ENCODE assay signal across 9 mouse cellular contexts in the genomic region with DNA sequence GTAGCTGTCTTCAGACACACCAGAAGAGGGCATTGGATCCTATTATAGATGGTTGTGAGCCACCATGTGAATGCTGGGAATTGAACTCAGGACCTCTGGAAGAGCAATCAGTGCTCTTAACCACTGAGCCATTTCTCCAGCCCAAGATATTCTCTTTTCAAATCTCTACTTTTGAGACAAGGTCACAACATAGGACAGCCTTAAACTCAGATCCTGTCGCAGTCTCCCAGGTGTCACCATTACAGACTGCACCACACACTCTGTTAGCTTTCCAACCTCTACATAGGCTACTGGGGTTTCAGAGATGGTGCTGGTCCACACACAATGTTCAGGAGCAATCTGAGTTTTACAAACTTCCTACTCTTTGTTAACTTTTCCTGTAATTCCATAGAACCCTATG. TPM values are rescaled to one million over a fixed set of nuclear protein-coding genes. Genes with fewer than 3 reads are reported as not detected.
DNase-seq lines count a peak whose midpoint lies in the region; ATAC-seq and TF ChIP-seq lines count a peak whose summit lies in the region.
"Not testable (repeated sequence)": the region's sequence is repeated elsewhere in the genome, so short reads cannot be mapped to it uniquely, and the experiment has no call there.
"Had no signal": no experiment of that assay in that cellular context is flagged by ENCODE, and none has a peak within 500 bp of the region (broad histone marks: within the 10 kb centered on the region; RNA-seq: fewer than 3 reads in every experiment).

No protein-coding gene starts in this region.

- TF ChIP-seq POLR2A in bone marrow macrophage, adult 2 months (IDR thresholded peaks at IDR 0.05; ENCODE audit: borderline replicate concordance, low read depth, low read length): not testable (repeated sequence)

- not testable (repeated sequence) for TF ChIP-seq CTCF in bone marrow macrophage, adult 2 months (IDR thresholded peaks at IDR 0.05; ENCODE audit: low read depth, low read length)

- not testable (repeated sequence) for H3K9me3 ChIP-seq in forebrain, embryonic 12.5 days; heart, embryonic 15.5 days (replicated peaks); intestine, embryonic 16.5 days (ENCODE audit: control insufficient read depth, low read length); limb, embryonic 15.5 days; neural tube, embryonic 13.5 days

- peak overlapping the region; percentile 24 for H3K4me3 ChIP-seq in bone marrow macrophage, adult 2 months (ENCODE audit: insufficient read depth, low read length)
- peak overlapping the region; percentile 80 for H3K4me3 ChIP-seq in forebrain, embryonic 12.5 days (replicated peaks)
- H3K4me3 ChIP-seq in heart, embryonic 15.5 days: peak overlapping the region; percentile 86
- peak overlapping the region; percentile 61 for H3K4me3 ChIP-seq in intestine, embryonic 16.5 days (ENCODE audit: low read length)
- H3K4me3 ChIP-seq in limb, embryonic 15.5 days: peak overlapping the region; percentile 71
- peak overlapping the region; percentile 79 for H3K4me3 ChIP-seq in macrophage (ENCODE audit: inconsistent target)
- peak overlapping the region; percentile 78 for H3K4me3 ChIP-seq in neural tube, embryonic 13.5 days

- ATAC-seq in forebrain, embryonic 12.5 days (ENCODE audit: low FRiP score); heart, embryonic 15.5 days (replicated peaks; ENCODE audit: insufficient number of reproducible peaks, insufficient read depth, low FRiP score, low read depth); intestine, embryonic 16.5 days; limb, embryonic 15.5 days (ENCODE audit: insufficient number of reproducible peaks, low FRiP score, low TSS enrichment, low read depth); neural tube, embryonic 13.5 days (ENCODE audit: low read depth): not testable (repeated sequence)

- peaks cover 59% of the 10 kb centered on the region for H3K79me2 ChIP-seq in macrophage (ENCODE audit: inconsistent target)

- H3K27me3 ChIP-seq in forebrain, embryonic 12.5 days; heart, embryonic 15.5 days; intestine, embryonic 16.5 days (replicated peaks; ENCODE audit: control insufficient read depth, insufficient read depth, low read length); limb, embryonic 15.5 days; neural tube, embryonic 13.5 days: not testable (repeated sequence)

- WGBS in forebrain, embryonic 12.5 days: 83% methylated on average over 1 of the region's 1 CpGs
- 46% methylated on average over 1 of the region's 1 CpGs for WGBS in heart, embryonic 15.5 days
- 70% methylated on average over 1 of the region's 1 CpGs for WGBS in intestine, embryonic 16.5 days
- WGBS in limb, embryonic 15.5 days: 91% methylated on average over 1 of the region's 1 CpGs
- WGBS in macrophage (ENCODE audit: missing documents): 64% methylated on average over 1 of the region's 1 CpGs
- WGBS in neural tube, embryonic 13.5 days: 85% methylated on average over 1 of the region's 1 CpGs

- not testable (repeated sequence) for H3K27ac ChIP-seq in bone marrow macrophage, adult 2 months (ENCODE audit: insufficient read depth, low read depth, low read length); forebrain, embryonic 12.5 days; heart, embryonic 15.5 days; intestine, embryonic 16.5 days (ENCODE audit: low read length); limb, embryonic 15.5 days; neural tube, embryonic 13.5 days (replicated peaks)
- peak overlapping the region; percentile 74 for H3K27ac ChIP-seq in macrophage

- peak; percentile 28 for DNase-seq in 416B (ENCODE audit: low read depth)

- peaks cover 46% of the 10 kb centered on the region for H3K36me3 ChIP-seq in forebrain, embryonic 12.5 days (replicated peaks)
- H3K36me3 ChIP-seq in heart, embryonic 15.5 days: peaks cover 28% of the 10 kb centered on the region
- H3K36me3 ChIP-seq in intestine, embryonic 16.5 days (ENCODE audit: control insufficient read depth, insufficient read depth, low read length): peaks cover 12% of the 10 kb centered on the region
- H3K36me3 ChIP-seq in limb, embryonic 15.5 days: peaks cover 38% of the 10 kb centered on the region
- H3K36me3 ChIP-seq in macrophage (ENCODE audit: inconsistent target): peaks cover 26% of the 10 kb centered on the region
- peaks cover 31% of the 10 kb centered on the region for H3K36me3 ChIP-seq in neural tube, embryonic 13.5 days

- H3K4me2 ChIP-seq in forebrain, embryonic 12.5 days: peak overlapping the region; percentile 73
- H3K4me2 ChIP-seq in heart, embryonic 15.5 days: peak overlapping the region; percentile 83
- peak overlapping the region; percentile 37 for H3K4me2 ChIP-seq in intestine, embryonic 16.5 days (ENCODE audit: low read depth, low read length)
- H3K4me2 ChIP-seq in limb, embryonic 15.5 days: peak overlapping the region; percentile 46
- peak overlapping the region; percentile 87 for H3K4me2 ChIP-seq in neural tube, embryonic 13.5 days

- H3K4me1 ChIP-seq in bone marrow macrophage, adult 2 months (ENCODE audit: control insufficient read depth, insufficient read depth, low read length); intestine, embryonic 16.5 days (ENCODE audit: control insufficient read depth, insufficient read depth, low read length): not testable (repeated sequence)
- peaks cover 25% of the 10 kb centered on the region for H3K4me1 ChIP-seq in forebrain, embryonic 12.5 days
- peaks cover 15% of the 10 kb centered on the region for H3K4me1 ChIP-seq in heart, embryonic 15.5 days (replicated peaks)
- H3K4me1 ChIP-seq in limb, embryonic 15.5 days: peaks cover 17% of the 10 kb centered on the region
- H3K4me1 ChIP-seq in neural tube, embryonic 13.5 days (replicated peaks): peaks cover 36% of the 10 kb centered on the region

- peak overlapping the region; percentile 86; the same call in 1 of the 2 replicates for H3K9ac ChIP-seq in forebrain, embryonic 12.5 days
- peak overlapping the region; percentile 81; the same call in 1 of the 2 replicates for H3K9ac ChIP-seq in heart, embryonic 15.5 days
- H3K9ac ChIP-seq in intestine, embryonic 16.5 days (ENCODE audit: low read depth, low read length): peak overlapping the region; percentile 68; the same call in 1 of the 2 replicates
- H3K9ac ChIP-seq in limb, embryonic 15.5 days; neural tube, embryonic 13.5 days: not testable (repeated sequence)

RNA-seq across cellular contexts. Expression of a gene that starts 1.3 kb away (rescaled TPM):
- polyA plus RNA-seq in bone marrow macrophage, adult 2 months (2012; ENCODE audit: insufficient read depth, insufficient read length, missing spikeins): 51.1 and 57.9 TPM in 2 replicates
- 141 TPM in 2 replicates for polyA plus RNA-seq in forebrain, embryonic 12.5 days (2016; fragmentation: Nextera tagmentation; extraction: Ambion mirVana)
- 117 and 133 TPM in 2 replicates for polyA plus RNA-seq in heart, embryonic 15.5 days (2015; fragmentation: Nextera tagmentation; extraction: Ambion mirVana)
- polyA plus RNA-seq in intestine, embryonic 16.5 days (2015; fragmentation: Nextera tagmentation; extraction: Ambion mirVana): 131 and 133 TPM in 2 replicates
- 145 and 148 TPM in 2 replicates for polyA plus RNA-seq in limb, embryonic 15.5 days (2015; fragmentation: Nextera tagmentation; extraction: Ambion mirVana)
- 10 to 100 TPM in 24 of 26 experiments, 1 to 10 TPM in 2; 7.4 to 46.8 (median 26.2) TPM for total RNA-seq in macrophage (2018; cell fraction: chromatin; rRNA removed)
- 10 to 100 TPM; 30.9 to 54.7 (median 37.9) TPM for total RNA-seq in macrophage (2018; cell fraction: cytosol; rRNA removed)
- 10 to 100 TPM in 24 of 26 experiments, 1 to 10 TPM in 2; 9.4 to 31.7 (median 18.9) TPM for total RNA-seq in macrophage (2018; cell fraction: nucleus; rRNA removed)
- polyA plus RNA-seq in macrophage (2018): 56.9 to 68.6 TPM (median 67.4 TPM) in 3 replicates
- polyA plus RNA-seq in neural tube, embryonic 13.5 days (2015; fragmentation: Nextera tagmentation; extraction: Ambion mirVana): 122 and 125 TPM in 2 replicates

RNA-seq across cellular contexts. Expression of a gene that starts 1.3 kb away (rescaled TPM):
- polyA plus RNA-seq in bone marrow macrophage, adult 2 months (2012; ENCODE audit: insufficient read depth, insufficient read length, missing spikeins): 16.7 and 21.3 TPM in 2 replicates
- polyA plus RNA-seq in forebrain, embryonic 12.5 days (2016; fragmentation: Nextera tagmentation; extraction: Ambion mirVana): 346 and 350 TPM in 2 replicates
- polyA plus RNA-seq in heart, embryonic 15.5 days (2015; fragmentation: Nextera tagmentation; extraction: Ambion mirVana): 107 and 120 TPM in 2 replicates
- 208 and 232 TPM in 2 replicates for polyA plus RNA-seq in intestine, embryonic 16.5 days (2015; fragmentation: Nextera tagmentation; extraction: Ambion mirVana)
- polyA plus RNA-seq in limb, embryonic 15.5 days (2015; fragmentation: Nextera tagmentation; extraction: Ambion mirVana): 188 TPM in 2 replicates
- 10 to 100 TPM in 1 of 26 experiments, 1 to 10 TPM in 25; 1.3 to 13.7 (median 4.0) TPM for total RNA-seq in macrophage (2018; cell fraction: chromatin; rRNA removed)
- 10 to 100 TPM; 14.0 to 29.3 (median 21.1) TPM for total RNA-seq in macrophage (2018; cell fraction: cytosol; rRNA removed)
- 10 to 100 TPM in 5 of 26 experiments, 1 to 10 TPM in 21; 3.2 to 20.0 (median 6.8) TPM for total RNA-seq in macrophage (2018; cell fraction: nucleus; rRNA removed)
- polyA plus RNA-seq in macrophage (2018): 33.4 to 83.1 TPM (median 37.9 TPM) in 3 replicates
- 215 and 219 TPM in 2 replicates for polyA plus RNA-seq in neural tube, embryonic 13.5 days (2015; fragmentation: Nextera tagmentation; extraction: Ambion mirVana)

RNA-seq across cellular contexts. Expression of a gene that starts 7.2 kb away (rescaled TPM):
- polyA plus RNA-seq in bone marrow macrophage, adult 2 months (2012; ENCODE audit: insufficient read depth, insufficient read length, missing spikeins): 131 and 158 TPM in 2 replicates
- 67.3 and 73.1 TPM in 2 replicates for polyA plus RNA-seq in forebrain, embryonic 12.5 days (2016; fragmentation: Nextera tagmentation; extraction: Ambion mirVana)
- polyA plus RNA-seq in heart, embryonic 15.5 days (2015; fragmentation: Nextera tagmentation; extraction: Ambion mirVana): 29.8 and 39.6 TPM in 2 replicates
- 58.0 and 67.0 TPM in 2 replicates for polyA plus RNA-seq in intestine, embryonic 16.5 days (2015; fragmentation: Nextera tagmentation; extraction: Ambion mirVana)
- 45.3 and 56.0 TPM in 2 replicates for polyA plus RNA-seq in limb, embryonic 15.5 days (2015; fragmentation: Nextera tagmentation; extraction: Ambion mirVana)
- total RNA-seq in macrophage (2018; cell fraction: chromatin; rRNA removed): 100 to 1,000 TPM in 24 of 26 experiments, 10 to 100 TPM in 2; 81.0 to 269 (median 166) TPM
- total RNA-seq in macrophage (2018; cell fraction: cytosol; rRNA removed): 100 to 1,000 TPM in 17 of 26 experiments, 10 to 100 TPM in 9; 54.4 to 124 (median 104) TPM
- total RNA-seq in macrophage (2018; cell fraction: nucleus; rRNA removed): 100 to 1,000 TPM; 107 to 285 (median 147) TPM
- polyA plus RNA-seq in macrophage (2018): 52.7 to 128 TPM (median 76.1 TPM) in 3 replicates
- polyA plus RNA-seq in neural tube, embryonic 13.5 days (2015; fragmentation: Nextera tagmentation; extraction: Ambion mirVana): 90.2 and 103 TPM in 2 replicates

RNA-seq across cellular contexts. Expression of a gene that starts 7.4 kb away (rescaled TPM):
- 219 and 232 TPM in 2 replicates for polyA plus RNA-seq in bone marrow macrophage, adult 2 months (2012; ENCODE audit: insufficient read depth, insufficient read length, missing spikeins)
- 43.8 and 44.3 TPM in 2 replicates for polyA plus RNA-seq in forebrain, embryonic 12.5 days (2016; fragmentation: Nextera tagmentation; extraction: Ambion mirVana)
- 29.6 and 37.3 TPM in 2 replicates for polyA plus RNA-seq in heart, embryonic 15.5 days (2015; fragmentation: Nextera tagmentation; extraction: Ambion mirVana)
- 111 and 116 TPM in 2 replicates for polyA plus RNA-seq in intestine, embryonic 16.5 days (2015; fragmentation: Nextera tagmentation; extraction: Ambion mirVana)
- 52.0 and 54.8 TPM in 2 replicates for polyA plus RNA-seq in limb, embryonic 15.5 days (2015; fragmentation: Nextera tagmentation; extraction: Ambion mirVana)
- total RNA-seq in macrophage (2018; cell fraction: chromatin; rRNA removed): 100 to 1,000 TPM in 20 of 26 experiments, 10 to 100 TPM in 6; 59.3 to 486 (median 206) TPM
- 1,000 to 10,000 TPM in 1 of 26 experiments, 100 to 1,000 TPM in 25; 145 to 1,031 (median 495) TPM for total RNA-seq in macrophage (2018; cell fraction: cytosol; rRNA removed)
- 100 to 1,000 TPM; 115 to 714 (median 460) TPM for total RNA-seq in macrophage (2018; cell fraction: nucleus; rRNA removed)
- polyA plus RNA-seq in macrophage (2018): 39.2 to 329 TPM (median 249 TPM) in 3 replicates
- polyA plus RNA-seq in neural tube, embryonic 13.5 days (2015; fragmentation: Nextera tagmentation; extraction: Ambion mirVana): 25.8 and 27.4 TPM in 2 replicates

RNA-seq across cellular contexts. Expression of a gene that starts 20.9 kb away (rescaled TPM):
- 7.7 and 45.7 TPM in 2 replicates for polyA plus RNA-seq in bone marrow macrophage, adult 2 months (2012; ENCODE audit: insufficient read depth, insufficient read length, missing spikeins)
- not detected in 2 replicates for polyA plus RNA-seq in forebrain, embryonic 12.5 days (2016; fragmentation: Nextera tagmentation; extraction: Ambion mirVana)
- not detected in 2 replicates for polyA plus RNA-seq in heart, embryonic 15.5 days (2015; fragmentation: Nextera tagmentation; extraction: Ambion mirVana)
- not detected in 2 replicates for polyA plus RNA-seq in intestine, embryonic 16.5 days (2015; fragmentation: Nextera tagmentation; extraction: Ambion mirVana)
- not detected in 2 replicates for polyA plus RNA-seq in limb, embryonic 15.5 days (2015; fragmentation: Nextera tagmentation; extraction: Ambion mirVana)
- 100 to 1,000 TPM in 4 of 26 experiments, 10 to 100 TPM in 21, 1 to 10 TPM in 1; 9.3 to 149 (median 66.7) TPM for total RNA-seq in macrophage (2018; cell fraction: chromatin; rRNA removed)
- 100 to 1,000 TPM; 115 to 754 (median 414) TPM for total RNA-seq in macrophage (2018; cell fraction: cytosol; rRNA removed)
- 100 to 1,000 TPM in 8 of 26 experiments, 10 to 100 TPM in 13, 1 to 10 TPM in 1, not detected in 4; 5.0 to 237 (median 44.2) TPM for total RNA-seq in macrophage (2018; cell fraction: nucleus; rRNA removed)
- 224 to 377 TPM (median 317 TPM) in 3 replicates for polyA plus RNA-seq in macrophage (2018)
- polyA plus RNA-seq in neural tube, embryonic 13.5 days (2015; fragmentation: Nextera tagmentation; extraction: Ambion mirVana): 2.7 TPM in 1 of 2 replicates, not detected in the other
- polyA plus RNA-seq: small intestine, adult 2 months had no signal

Comparison
In these comparisons a context has a peak if more than half of its experiments do, and no peak if none do; other contexts are left out.
1. H3K4me3 ChIP-seq: peak in every context shown above with its lines; median percentile 86 in heart, embryonic 15.5 days; 80 in forebrain, embryonic 12.5 days; 79 in macrophage; 78 in neural tube, embryonic 13.5 days; 71 in limb, embryonic 15.5 days; 61 in intestine, embryonic 16.5 days; 24 in bone marrow macrophage, adult 2 months.
2. H3K4me2 ChIP-seq: peak in every context shown above with its lines; median percentile 87 in neural tube, embryonic 13.5 days; 83 in heart, embryonic 15.5 days; 73 in forebrain, embryonic 12.5 days; 46 in limb, embryonic 15.5 days; 37 in intestine, embryonic 16.5 days.